Mouse (Mus musculus) hindbrain, embryonic 11.5 days (tissue): ENCODE results near the gene Sft2d2. TPM values are rescaled to one million over a fixed set of nuclear protein-coding genes. Genes with fewer than 3 reads are reported as not detected.

ENCODE experiments used
- ATAC-seq: fragments of 200-750 bp; cut with Nextera tagmentation; 2 replicates; pipeline ENCODE4 v1.8.0; 2017; ENCODE audit warnings: mild to moderate bottlenecking, moderate TSS enrichment, moderate library complexity; ENCODE audit not compliant: low FRiP score
- DNase-seq: peaks from one replicate; pipeline ENCODE4 v3.0.0-alpha.2; 2015; ENCODE audit warnings: low spot score
- H3K27ac ChIP-seq: fragments of 300-500 bp; sonication (generic); 2 replicates; pipeline ENCODE4 v1.5.1; 2014; ENCODE audit warnings: mild to moderate bottlenecking, low read depth, low read length
- H3K27me3 ChIP-seq: fragments of 300-500 bp; sonication (generic); 2 replicates; pipeline ENCODE4 v1.6.1; 2014; ENCODE audit warnings: mild to moderate bottlenecking, low read length, moderate library complexity, mixed read lengths; ENCODE audit not compliant: control insufficient read depth, insufficient read depth
- H3K36me3 ChIP-seq: fragments of 300-500 bp; sonication (generic); 2 replicates; pipeline ENCODE4 v1.6.1; 2014; ENCODE audit warnings: mild to moderate bottlenecking, low read length, moderate library complexity, mixed read lengths; ENCODE audit not compliant: control insufficient read depth, insufficient read depth
- H3K4me1 ChIP-seq: fragments of 300-500 bp; sonication (generic); replicated peaks from 2 replicates; pipeline ENCODE4 v1.6.1; 2014; ENCODE audit warnings: low read length, mixed read lengths; ENCODE audit not compliant: control insufficient read depth, insufficient read depth
- H3K4me2 ChIP-seq: fragments of 300-500 bp; sonication (generic); replicated peaks from 2 replicates; pipeline ENCODE4 v1.6.1; 2014; ENCODE audit warnings: mild to moderate bottlenecking, low read depth, low read length
- H3K4me3 ChIP-seq: fragments of 300-500 bp; sonication (generic); 2 replicates; pipeline ENCODE4 v1.5.1; 2014; ENCODE audit warnings: low read depth, low read length
- H3K9ac ChIP-seq: fragments of 300-500 bp; sonication (generic); 2 replicates; pipeline ENCODE4 v1.6.1; 2014; ENCODE audit warnings: low read depth, low read length
- H3K9me3 ChIP-seq: fragments of 300-500 bp; sonication (generic); 2 replicates; pipeline ENCODE4 v1.6.1; 2016; ENCODE audit warnings: low read length; ENCODE audit not compliant: control insufficient read depth
- WGBS: fragments of 180-500 bp; shearing (Covaris S2); extraction: QIAGEN DNeasy Blood & Tissue Kit; methylation state at CpG from one replicate; pipeline ENCODE4 v1.1.7; 2014; 5-methylcytosine and 5-hydroxymethylcytosine counted together
- polyA plus RNA-seq: library from polyadenylated mRNA; unstranded; fragments of >200 nt; fragmentation: Nextera tagmentation; extraction: Ambion mirVana; gene quantifications from 2 replicates; pipeline ENCODE4 v1.2.1, GENCODE M21; 2014

The Sft2d2 gene
- polyA plus RNA-seq, 1 experiment from 2014 or later: 11.1 TPM

DNA sequence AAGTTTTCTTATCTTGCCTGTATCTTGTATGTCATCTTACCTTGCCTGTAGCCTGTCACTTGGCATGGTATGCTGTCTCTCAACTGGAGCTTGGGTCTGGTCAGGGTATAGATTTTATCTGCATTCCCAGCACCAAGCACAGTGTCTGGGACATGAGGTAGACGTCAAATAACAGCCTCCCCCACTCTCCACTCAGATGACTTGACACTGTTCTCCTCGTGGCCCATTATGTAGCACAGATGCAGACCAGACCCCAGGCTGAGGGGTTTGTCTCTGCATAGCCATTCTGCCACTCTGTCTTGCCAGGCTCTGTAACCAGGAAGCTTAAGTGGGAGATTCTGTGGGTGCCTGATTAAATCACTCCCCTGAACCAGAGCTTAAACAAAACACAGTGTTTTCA, 11.4 kb upstream of the Sft2d2 start:
- 55% methylated on average over 2 of the region's 2 CpGs for WGBS
- Histone ChIP-seq H3K9ac (no peak overlapping the region), H3K36me3 (no peaks in the 10 kb centered on the region), H3K9me3 (no peaks in the 10 kb centered on the region), H3K4me3 (no peak overlapping the region), H3K27ac (no peak overlapping the region), H3K4me1 (no peaks in the 10 kb centered on the region), H3K27me3 (no peaks in the 10 kb centered on the region), H3K4me2 (no peak overlapping the region)
- DNase-seq (no peak), ATAC-seq (no peak)

DNA sequence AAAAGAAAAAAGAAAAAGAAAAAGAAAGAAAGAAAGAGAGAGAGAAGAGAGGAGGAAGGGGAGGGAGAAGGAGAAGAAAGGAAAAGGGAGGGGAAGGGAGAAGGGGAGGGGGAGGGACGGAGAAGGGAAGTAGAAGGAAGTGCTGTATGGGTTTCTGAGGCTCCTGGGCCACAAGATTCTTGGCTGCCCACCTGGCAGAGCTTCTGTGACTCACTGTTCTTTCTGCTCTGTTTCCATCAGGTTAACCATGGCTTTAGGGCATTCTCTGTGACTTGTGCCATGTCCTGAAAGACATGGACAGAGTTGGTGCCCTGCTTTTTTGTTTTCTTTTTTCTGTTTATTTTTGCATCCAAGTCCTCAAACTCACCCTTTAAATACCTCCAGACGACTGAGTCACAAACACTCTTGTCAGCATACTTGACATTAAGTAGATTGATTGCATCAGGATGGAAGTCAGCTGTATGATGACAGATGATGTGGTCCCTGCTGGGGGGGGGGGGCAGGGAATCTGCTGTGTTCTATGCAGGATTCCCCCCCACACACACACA, 9.3 kb upstream of the Sft2d2 start:
- no peaks in the 10 kb centered on the region for H3K9me3 ChIP-seq
- ATAC-seq: no peak
- no peaks in the 10 kb centered on the region for H3K4me1 ChIP-seq
- H3K36me3 ChIP-seq: no peaks in the 10 kb centered on the region
- no peak for DNase-seq
- H3K27me3 ChIP-seq: no peaks in the 10 kb centered on the region
- 60% methylated on average over 2 of the region's 2 CpGs for WGBS
- no peak overlapping the region for H3K4me3 ChIP-seq
- no peak overlapping the region for H3K27ac ChIP-seq
- H3K4me2 ChIP-seq: no peak overlapping the region
- no peak overlapping the region for H3K9ac ChIP-seq

DNA sequence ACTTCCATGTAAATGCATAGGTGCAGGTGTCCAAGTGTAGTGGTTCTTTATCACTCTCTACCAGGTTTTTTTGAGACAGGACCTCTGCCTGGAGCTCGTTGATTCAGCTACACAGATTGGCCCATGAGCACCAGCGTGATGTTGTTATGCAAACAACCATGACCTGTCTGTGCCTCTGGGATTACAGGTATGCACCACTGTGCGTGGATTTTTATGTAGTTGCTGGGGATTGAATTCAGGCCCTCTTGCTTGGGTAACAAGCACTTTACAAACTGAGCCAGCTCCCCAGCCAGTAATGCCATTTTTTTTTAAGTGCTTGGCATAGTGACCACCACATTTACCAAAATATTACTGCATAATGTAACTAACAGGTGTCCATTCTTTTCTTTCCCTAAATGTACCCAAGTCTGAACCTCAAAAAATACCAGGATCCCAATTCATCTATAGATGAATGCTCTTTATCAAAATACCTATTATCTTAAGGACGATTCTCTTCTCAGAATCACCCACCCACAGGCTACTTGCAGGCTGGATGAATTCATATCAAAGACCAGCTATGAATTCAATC, 7.3 kb upstream of the Sft2d2 start:
- H3K4me2 ChIP-seq: no peak overlapping the region
- H3K9ac ChIP-seq: no peak overlapping the region
- 81% methylated on average over 4 of the region's 4 CpGs for WGBS
- no peaks in the 10 kb centered on the region for H3K4me1 ChIP-seq
- H3K4me3 ChIP-seq: no peak overlapping the region
- H3K27me3 ChIP-seq: no peaks in the 10 kb centered on the region
- H3K27ac ChIP-seq: no peak overlapping the region
- no peaks in the 10 kb centered on the region for H3K9me3 ChIP-seq
- DNase-seq (no peak), ATAC-seq (no peak)
- H3K36me3 ChIP-seq: no peaks in the 10 kb centered on the region

DNA sequence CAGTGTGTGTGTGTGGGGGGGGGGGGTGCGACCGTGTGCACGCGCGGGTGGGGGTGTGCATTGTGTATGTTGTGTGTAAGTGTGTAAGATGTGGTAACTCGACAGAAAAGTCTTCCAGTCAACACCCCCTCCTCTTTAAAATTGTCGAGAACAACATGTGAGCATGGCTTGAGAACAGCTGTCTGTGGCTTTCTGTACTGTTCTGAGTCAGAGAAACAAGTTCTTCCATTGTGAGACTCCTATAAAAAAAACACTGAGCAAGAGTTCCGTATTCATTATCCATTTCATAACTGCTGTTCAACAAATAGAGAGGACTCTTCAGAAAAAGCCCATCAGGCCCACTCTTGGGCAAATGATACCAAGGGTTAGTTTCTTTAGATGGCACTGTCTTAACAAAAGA, 6.5 kb upstream of the Sft2d2 start:
- no peaks in the 10 kb centered on the region for H3K36me3 ChIP-seq
- no peaks in the 10 kb centered on the region for H3K27me3 ChIP-seq
- H3K9me3 ChIP-seq: no peaks in the 10 kb centered on the region
- ATAC-seq (no peak), DNase-seq (no peak)
- WGBS: 85% methylated on average over 8 of the region's 8 CpGs
- H3K27ac ChIP-seq: no peak overlapping the region
- H3K4me3 ChIP-seq: no peak overlapping the region
- H3K9ac ChIP-seq: no peak overlapping the region
- no peak overlapping the region for H3K4me2 ChIP-seq
- no peaks in the 10 kb centered on the region for H3K4me1 ChIP-seq

DNA sequence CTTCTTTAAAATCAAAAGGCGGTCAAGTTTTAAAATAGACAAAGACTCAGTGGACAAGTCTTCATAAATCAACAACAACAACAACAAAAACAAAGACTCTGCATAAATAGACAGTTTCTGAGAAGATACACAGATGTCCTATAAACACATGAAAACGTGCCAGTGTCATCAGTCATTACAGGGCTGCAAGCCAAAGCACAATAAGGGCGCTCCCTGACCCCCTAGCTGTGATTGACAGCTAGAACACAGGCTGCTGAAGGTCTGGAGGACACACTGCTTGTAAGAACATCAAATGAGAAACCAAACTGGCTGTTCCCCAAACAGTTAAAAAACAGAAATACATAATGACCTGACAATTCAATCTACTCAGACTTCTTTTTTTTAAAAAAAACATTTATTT, 5.4 kb upstream of the Sft2d2 start:
- 72% methylated on average over 3 of the region's 3 CpGs for WGBS
- no peaks in the 10 kb centered on the region for H3K36me3 ChIP-seq
- ATAC-seq (no peak), DNase-seq (no peak)
- H3K4me3 ChIP-seq: no peak overlapping the region
- H3K4me1 ChIP-seq: no peaks in the 10 kb centered on the region
- H3K27me3 ChIP-seq: no peaks in the 10 kb centered on the region
- no peak overlapping the region for H3K4me2 ChIP-seq
- no peak overlapping the region for H3K9ac ChIP-seq
- H3K27ac ChIP-seq: no peak overlapping the region
- no peaks in the 10 kb centered on the region for H3K9me3 ChIP-seq

DNA sequence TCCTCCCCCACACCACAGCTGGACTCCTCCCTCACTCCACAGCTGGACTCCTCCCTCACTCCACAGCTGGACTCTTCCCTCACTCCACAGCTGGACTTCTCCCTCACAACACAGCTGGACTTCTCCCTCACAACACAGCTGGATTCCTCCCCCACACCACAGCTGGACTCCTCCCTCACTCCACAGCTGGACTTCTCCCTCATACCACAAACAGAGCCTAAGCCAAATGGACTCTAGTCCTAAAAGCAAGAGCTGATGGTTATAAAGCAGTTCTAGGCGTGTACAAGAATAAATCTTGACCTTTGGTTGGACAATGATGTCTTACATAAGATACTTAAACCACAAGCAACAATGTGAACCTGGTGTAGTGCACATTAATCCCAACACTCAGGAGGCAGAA, 4.7 kb upstream of the Sft2d2 start:
- H3K36me3 ChIP-seq: no peaks in the 10 kb centered on the region
- no peak overlapping the region for H3K4me3 ChIP-seq
- WGBS: 71% methylated on average over 1 of the region's 1 CpGs
- H3K27ac ChIP-seq: no peak overlapping the region
- no peak overlapping the region for H3K9ac ChIP-seq
- no peak for DNase-seq
- no peaks in the 10 kb centered on the region for H3K27me3 ChIP-seq
- 0 out of 2 replicates have a peak, but pooled peaks cover under 1% of the 10 kb centered on the region for H3K4me1 ChIP-seq
- no peak for ATAC-seq
- H3K9me3 ChIP-seq: no peaks in the 10 kb centered on the region
- no peak overlapping the region for H3K4me2 ChIP-seq

DNA sequence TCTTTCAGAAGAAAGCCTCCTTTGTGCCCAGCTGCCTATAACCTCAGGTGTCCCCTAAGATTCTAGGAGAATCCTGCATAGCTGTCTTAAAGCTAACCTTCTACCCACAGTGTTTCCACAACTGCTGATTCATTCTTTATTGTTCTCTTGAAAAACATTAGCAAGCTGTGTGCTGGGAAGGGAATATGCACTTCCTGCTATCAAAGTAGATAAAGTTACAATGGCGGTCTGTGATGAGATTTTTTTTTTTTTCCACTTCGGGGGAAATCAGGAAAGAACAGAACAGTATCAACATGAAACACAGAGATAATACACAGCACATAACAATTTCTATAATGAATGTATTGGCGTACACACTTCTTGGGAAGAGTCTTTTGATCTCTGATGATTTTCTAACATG, 3.6 kb upstream of the Sft2d2 start:
- Histone ChIP-seq H3K4me1 (0 out of 2 replicates have a peak, but pooled peaks cover 3% of the 10 kb centered on the region), H3K9ac (no peak overlapping the region), H3K27me3 (no peaks in the 10 kb centered on the region; the same call in 1 of the 2 replicates), H3K9me3 (no peaks in the 10 kb centered on the region), H3K4me3 (no peak overlapping the region), H3K4me2 (no peak overlapping the region), H3K36me3 (no peaks in the 10 kb centered on the region), H3K27ac (no peak overlapping the region)
- 85% methylated on average over 3 of the region's 3 CpGs for WGBS
- no peak for DNase-seq
- ATAC-seq: no peak

DNA sequence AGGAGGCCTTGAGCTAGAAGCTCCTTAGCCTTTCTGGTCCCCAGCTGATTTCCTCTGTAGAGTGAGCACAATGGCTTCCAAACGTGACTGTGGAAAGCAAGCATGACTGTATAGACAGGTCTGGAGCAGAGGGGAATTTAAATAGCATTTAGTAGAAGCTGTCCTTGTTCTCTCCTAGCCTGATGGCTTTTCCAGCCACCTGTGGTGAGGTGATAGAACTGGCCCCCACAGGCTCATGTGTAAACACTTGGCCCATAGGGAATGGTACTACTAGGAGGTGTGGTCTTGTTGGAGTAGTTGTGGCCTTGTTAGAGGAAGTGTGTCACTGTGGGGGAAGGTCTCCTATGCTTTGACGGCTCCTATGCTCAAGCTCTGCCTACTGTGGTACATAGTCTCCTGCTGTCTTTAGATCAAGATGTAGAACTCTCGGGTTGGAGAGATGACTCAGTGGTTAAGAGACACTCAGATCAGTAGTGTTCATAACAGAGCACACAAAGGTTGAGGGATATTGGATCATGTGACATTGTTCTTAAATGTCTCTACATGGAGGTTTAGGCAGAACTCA, 1.2 kb upstream of the Sft2d2 start:
- Histone ChIP-seq H3K27me3 (no peaks in the 10 kb centered on the region; the same call in 1 of the 2 replicates), H3K27ac (no peak overlapping the region), H3K9ac (no peak overlapping the region), H3K36me3 (no peaks in the 10 kb centered on the region), H3K4me1 (0 out of 2 replicates have a peak, but pooled peaks cover 3% of the 10 kb centered on the region), H3K9me3 (no peaks in the 10 kb centered on the region), H3K4me2 (no peak overlapping the region), H3K4me3 (no peak overlapping the region)
- ATAC-seq (no peak), DNase-seq (no peak)
- 64% methylated on average over 3 of the region's 3 CpGs for WGBS

DNA sequence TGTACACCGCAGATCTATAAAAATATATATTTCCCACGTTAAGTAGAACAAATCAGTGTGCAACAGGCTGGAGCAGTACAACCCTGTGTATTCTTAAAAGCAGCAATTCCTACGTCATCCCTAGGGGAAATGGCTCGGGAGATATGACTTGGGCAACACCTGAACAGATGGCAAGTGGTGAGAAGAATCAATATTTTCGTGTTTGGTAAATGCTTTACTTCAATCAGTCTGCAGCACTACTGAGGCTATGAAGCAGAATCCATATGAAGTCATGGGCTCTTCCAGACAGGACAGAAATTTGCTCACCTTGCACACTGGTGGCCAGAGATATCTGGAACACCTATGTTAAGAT, 400 bp upstream of the Sft2d2 start:
- ATAC-seq (0 out of 2 replicates have a peak, but pooled peaks have one; percentile 17), DNase-seq (no peak)
- H3K27me3 ChIP-seq: no peaks in the 10 kb centered on the region; the same call in 1 of the 2 replicates
- H3K4me2 ChIP-seq: peak overlapping the region; percentile 85
- peak overlapping the region; percentile 60 for H3K9ac ChIP-seq
- H3K4me3 ChIP-seq: peak overlapping the region; percentile 57
- H3K4me1 ChIP-seq: 0 out of 2 replicates have a peak, but pooled peaks cover 3% of the 10 kb centered on the region
- 13% methylated on average over 5 of the region's 5 CpGs for WGBS
- no peak overlapping the region for H3K27ac ChIP-seq
- H3K36me3 ChIP-seq: no peaks in the 10 kb centered on the region
- H3K9me3 ChIP-seq: no peaks in the 10 kb centered on the region
